Mouse (Mus musculus) limb, embryonic 14.5 days (tissue): ENCODE measurements around the gene Itga6. TPM values are rescaled to one million over a fixed set of nuclear protein-coding genes. Genes with fewer than 3 reads are reported as not detected.
"Not testable (repeated sequence)": the region's sequence is repeated elsewhere in the genome, so short reads cannot be mapped to it uniquely, and the experiment has no call there.

Experiments used
- ATAC-seq: fragments of 200-750 bp; cut with Nextera tagmentation; 2 replicates; pipeline ENCODE4 v1.8.0; 2017; ENCODE audit warnings: low read depth, moderate number of reproducible peaks, moderate TSS enrichment; ENCODE audit not compliant: low FRiP score
- DNase-seq: peaks from one replicate; pipeline ENCODE4 v3.0.0-alpha.2; 2015; ENCODE audit warnings: low spot score
- H3K27ac ChIP-seq: fragments of 300-500 bp; sonication (generic); replicated peaks from 2 replicates; pipeline ENCODE4 v1.5.1; 2014; ENCODE audit warnings: low read depth, mild to moderate bottlenecking, low read length, moderate library complexity, mixed read lengths
- H3K27me3 ChIP-seq: fragments of 300-500 bp; sonication (generic); 2 replicates; pipeline ENCODE4 v1.6.1; 2014; ENCODE audit warnings: low read length, mixed read lengths; ENCODE audit not compliant: control insufficient read depth, insufficient read depth
- H3K36me3 ChIP-seq: fragments of 300-500 bp; sonication (generic); 2 replicates; pipeline ENCODE4 v1.6.1; 2014; ENCODE audit warnings: mild to moderate bottlenecking, low read length, moderate library complexity, mixed read lengths; ENCODE audit not compliant: control insufficient read depth, insufficient read depth
- H3K4me1 ChIP-seq: fragments of 300-500 bp; sonication (generic); 2 replicates; pipeline ENCODE4 v1.6.1; 2014; ENCODE audit warnings: antibody characterized with exemption, low read length, mixed read lengths; ENCODE audit not compliant: control insufficient read depth, insufficient read depth
- H3K4me2 ChIP-seq: fragments of 300-500 bp; sonication (generic); replicated peaks from 2 replicates; pipeline ENCODE4 v1.6.1; 2014; ENCODE audit warnings: low read depth, mild to moderate bottlenecking, low read length, moderate library complexity; ENCODE audit not compliant: severe bottlenecking
- H3K4me3 ChIP-seq: fragments of 300-500 bp; sonication (generic); replicated peaks from 2 replicates; pipeline ENCODE4 v1.5.1; 2014; ENCODE audit warnings: low read length
- H3K9ac ChIP-seq: fragments of 300-500 bp; sonication (generic); 2 replicates; pipeline ENCODE4 v1.6.1; 2014; ENCODE audit warnings: mild to moderate bottlenecking, low read depth, low read length, moderate library complexity; ENCODE audit not compliant: severe bottlenecking
- H3K9me3 ChIP-seq: fragments of 300-500 bp; sonication (generic); 2 replicates; pipeline ENCODE4 v1.6.1; 2016; ENCODE audit warnings: low read length; ENCODE audit not compliant: control insufficient read depth
- POLR2A ChIP-seq: fragments of 200-500 bp; IDR thresholded peaks from 2 replicates; pipeline ENCODE4 v1.8.0; 2012; ENCODE audit warnings: inconsistent platforms, mild to moderate bottlenecking, moderate library complexity, borderline replicate concordance; ENCODE audit not compliant: insufficient read depth, insufficient read length; ENCODE audit errors: extremely low read depth
- WGBS: fragments of 180-500 bp; shearing (Covaris S2); extraction: QIAGEN DNeasy Blood & Tissue Kit; methylation state at CpG from one replicate; pipeline ENCODE4 v1.1.7; 2014; 5-methylcytosine and 5-hydroxymethylcytosine counted together
- polyA plus RNA-seq, 2 experiments: library from polyadenylated mRNA; depleted of rRNA in 1 of 2; stranded (reverse) in 1 of 2; unstranded in 1 of 2; fragments of >200 nt; fragmentation: Nextera tagmentation in 1 of 2; extraction: Ambion mirVana in 1 of 2; gene quantifications; 2 replicates each; pipeline versions ENCODE4 v1.2.1 to v1.2.3; 2012 to 2014

Itga6 gene
- polyA plus RNA-seq, 2 experiments, result 49.2 to 59.1 TPM

DNA sequence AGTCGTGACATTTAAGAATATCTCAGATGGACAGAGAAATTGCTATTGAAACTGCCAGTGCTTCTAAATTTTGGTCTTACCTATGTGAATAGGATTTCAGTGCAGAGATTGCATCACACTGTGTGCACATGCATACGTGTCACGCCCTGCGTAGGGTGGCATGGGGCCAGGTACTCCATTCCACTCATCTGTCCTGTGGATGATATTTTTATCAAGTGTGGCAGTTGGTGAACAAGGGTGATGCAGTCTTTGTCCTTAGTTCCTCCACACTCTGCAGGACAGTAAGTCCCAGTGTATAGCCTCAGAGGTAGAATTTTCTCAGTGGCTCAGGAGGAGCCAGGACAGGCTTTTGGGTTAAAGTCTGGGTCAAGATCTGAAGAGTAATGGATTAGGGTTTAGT lies 90.8 kb downstream of the Itga6 start:
- TF ChIP-seq POLR2A, result no peak
- Histone ChIP-seq H3K9me3 (no peaks in the 10 kb centered on the region), H3K27ac (no peak overlapping the region), H3K4me3 (no peak overlapping the region), H3K27me3 (no peaks in the 10 kb centered on the region), H3K36me3 (peaks cover 5% of the 10 kb centered on the region; the same call in 1 of the 2 replicates), H3K9ac (no peak overlapping the region), H3K4me1 (no peaks in the 10 kb centered on the region), H3K4me2 (no peak overlapping the region)
- DNase-seq, result no peak
- 87% methylated on average over 4 of the region's 4 CpGs for WGBS
- ATAC-seq, result no peak

DNA sequence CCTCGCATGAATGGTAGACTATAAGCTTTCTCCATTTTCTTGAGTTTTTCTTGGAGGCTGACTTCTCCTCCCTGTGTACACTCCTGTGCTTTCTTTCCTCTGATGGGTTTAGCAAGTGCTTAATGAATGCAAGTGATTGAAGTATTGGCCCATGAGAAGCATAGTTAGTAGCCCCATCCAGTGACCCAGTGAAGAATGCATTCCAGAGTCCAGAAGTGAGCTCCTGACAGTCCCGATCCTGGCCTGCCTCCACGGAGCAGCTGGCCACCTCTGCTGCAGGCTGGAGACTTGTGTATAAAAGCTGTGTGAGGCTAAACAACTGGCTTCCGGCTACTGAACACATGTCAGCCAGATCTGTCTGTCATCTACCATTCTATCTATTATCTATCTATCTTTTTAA lies 91.8 kb downstream of the Itga6 start:
- Histone ChIP-seq H3K27me3 (no peaks in the 10 kb centered on the region), H3K9me3 (no peaks in the 10 kb centered on the region), H3K9ac (no peak overlapping the region), H3K36me3 (peaks cover 5% of the 10 kb centered on the region; the same call in 1 of the 2 replicates), H3K4me2 (no peak overlapping the region), H3K27ac (no peak overlapping the region), H3K4me1 (no peaks in the 10 kb centered on the region), H3K4me3 (no peak overlapping the region)
- WGBS, result 67% methylated on average over 4 of the region's 4 CpGs
- no peak for DNase-seq
- no peak for TF ChIP-seq POLR2A
- ATAC-seq, result no peak

GRCm38 (mm10) chr2:71837791-71838190 lies 92.4 kb downstream of the Itga6 start:
- Histone ChIP-seq H3K9ac (no peak overlapping the region), H3K4me1 (no peaks in the 10 kb centered on the region), H3K27me3 (no peaks in the 10 kb centered on the region), H3K4me3 (no peak overlapping the region), H3K36me3 (peaks cover 5% of the 10 kb centered on the region; the same call in 1 of the 2 replicates), H3K9me3 (no peaks in the 10 kb centered on the region), H3K4me2 (no peak overlapping the region), H3K27ac (no peak overlapping the region)
- WGBS, result 37% methylated on average over 6 of the region's 6 CpGs
- no peak for TF ChIP-seq POLR2A
- DNase-seq, result peak; percentile 73
- no peak for ATAC-seq

DNA sequence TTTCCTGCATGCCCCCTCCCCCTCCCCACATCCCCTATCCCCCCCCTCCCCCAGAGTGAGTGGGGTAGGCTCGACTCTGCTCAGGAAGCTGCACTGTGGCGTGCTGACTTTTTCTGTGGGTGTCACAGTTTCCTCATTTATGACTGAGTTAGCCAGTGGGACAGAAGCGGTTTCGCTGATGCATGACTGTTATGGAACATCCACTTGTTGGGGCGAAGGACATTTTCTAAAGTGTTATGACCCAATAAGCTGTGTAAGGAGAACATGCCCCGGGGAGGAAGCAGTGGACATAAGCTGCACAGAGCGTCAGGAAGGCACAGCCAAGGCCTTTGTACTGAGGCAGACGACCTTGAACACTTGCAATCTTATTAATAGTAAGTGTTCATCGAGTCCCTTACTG lies 97.9 kb downstream of the Itga6 start:
- Histone ChIP-seq H3K27me3 (no peaks in the 10 kb centered on the region), H3K9me3 (no peaks in the 10 kb centered on the region), H3K27ac (no peak overlapping the region), H3K36me3 (peaks cover 13% of the 10 kb centered on the region), H3K4me2 (no peak overlapping the region), H3K4me1 (0 out of 2 replicates have a peak, but pooled peaks cover 2% of the 10 kb centered on the region), H3K9ac (no peak overlapping the region), H3K4me3 (no peak overlapping the region)
- TF ChIP-seq POLR2A, result no peak
- 79% methylated on average over 9 of the region's 9 CpGs for WGBS
- DNase-seq (no peak), ATAC-seq (no peak)

- Histone ChIP-seq H3K9ac (no peak overlapping the region), H3K4me2 (no peak overlapping the region), H3K4me1 (0 out of 2 replicates have a peak, but pooled peaks cover 4% of the 10 kb centered on the region), H3K4me3 (no peak overlapping the region), H3K27ac (no peak overlapping the region), H3K27me3 (no peaks in the 10 kb centered on the region), H3K9me3 (no peaks in the 10 kb centered on the region), H3K36me3 (peaks cover 18% of the 10 kb centered on the region)
- WGBS, result 88% methylated on average over 6 of the region's 6 CpGs
- DNase-seq (no peak), ATAC-seq (no peak)
- TF ChIP-seq POLR2A, result no peak
Observed at GRCm38 (mm10) chr2:71844906-71845305, 99.5 kb downstream of the Itga6 start.

DNA sequence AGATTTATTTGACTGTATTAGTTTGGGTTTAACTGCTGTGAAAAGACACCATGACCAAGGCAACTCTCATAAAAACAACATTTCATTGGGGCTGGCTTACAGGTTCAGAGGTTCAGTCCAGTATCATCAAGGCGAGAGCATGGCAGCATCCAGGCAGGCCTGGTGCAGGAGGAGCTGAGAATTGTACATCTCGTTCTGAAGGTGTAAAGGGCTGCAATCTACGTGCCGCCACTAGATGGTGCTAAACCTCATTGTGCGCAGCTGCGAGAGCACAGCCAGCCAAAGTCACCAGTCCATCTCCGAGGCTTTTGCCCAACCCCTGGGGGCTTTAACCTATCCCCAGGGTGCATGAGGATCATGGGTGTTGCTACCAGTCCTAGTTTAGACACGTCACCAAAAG lies 106.7 kb downstream of the Itga6 start:
- H3K4me3 ChIP-seq, H3K4me1 ChIP-seq, H3K27me3 ChIP-seq, DNase-seq, H3K4me2 ChIP-seq, H3K9ac ChIP-seq, ATAC-seq, H3K27ac ChIP-seq, H3K9me3 ChIP-seq: not testable (repeated sequence)
- H3K36me3 ChIP-seq, result peaks cover 12% of the 10 kb centered on the region
- WGBS, result 4% methylated on average over 5 of the region's 8 CpGs
